Mouse (Mus musculus) left cerebral cortex, postnatal 36 days (tissue): ENCODE measurements around the gene Ccr3. TPM values are rescaled to one million over a fixed set of nuclear protein-coding genes. Genes with fewer than 3 reads are reported as not detected.
"Not testable (repeated sequence)": the region's sequence is repeated elsewhere in the genome, so short reads cannot be mapped to it uniquely, and the experiment has no call there.

ENCODE experiments used
- DNase-seq, 2 experiments: peaks; one replicate each; pipeline ENCODE4 v3.0.0; 2021 to 2022; ENCODE audit warnings: low spot score in 2 of 2, mixed read lengths in 1 of 2
- intact Hi-C: fragments of 180-260 bp; cut with DNase I; formaldehyde crosslinking; loops from one replicate; pipeline ENCODE4 v1.15.1; 2025
- total RNA-seq, 2 experiments: library from RNA; stranded (reverse); gene quantifications; 2 replicates each; pipeline ENCODE4 v1.2.3; 2021

The Ccr3 gene
- total RNA-seq, 2 experiments from 2014 or later, result not detected

DNA sequence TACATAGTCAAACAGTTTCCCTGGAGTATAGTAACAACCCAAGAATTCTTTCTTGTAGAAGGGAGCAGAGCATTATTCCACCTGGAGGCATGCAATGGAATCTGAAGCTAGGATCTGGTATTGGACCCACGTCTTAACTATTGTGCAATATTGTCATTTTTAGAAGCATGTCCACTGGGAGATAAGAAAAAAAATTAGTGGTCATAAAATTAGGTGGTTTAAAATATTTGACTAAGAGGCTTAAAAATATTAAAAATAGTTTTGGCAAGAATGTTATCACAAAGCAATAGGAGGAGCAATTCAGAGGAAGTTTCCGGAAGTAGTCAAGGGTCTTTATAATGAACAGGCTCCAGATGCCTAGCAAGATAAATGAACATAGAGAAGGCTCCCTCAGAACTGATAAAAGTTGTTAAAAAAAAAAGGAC, 16.4 kb downstream of the Ccr3 start:
- intact Hi-C loops, result no loop called here

DNA sequence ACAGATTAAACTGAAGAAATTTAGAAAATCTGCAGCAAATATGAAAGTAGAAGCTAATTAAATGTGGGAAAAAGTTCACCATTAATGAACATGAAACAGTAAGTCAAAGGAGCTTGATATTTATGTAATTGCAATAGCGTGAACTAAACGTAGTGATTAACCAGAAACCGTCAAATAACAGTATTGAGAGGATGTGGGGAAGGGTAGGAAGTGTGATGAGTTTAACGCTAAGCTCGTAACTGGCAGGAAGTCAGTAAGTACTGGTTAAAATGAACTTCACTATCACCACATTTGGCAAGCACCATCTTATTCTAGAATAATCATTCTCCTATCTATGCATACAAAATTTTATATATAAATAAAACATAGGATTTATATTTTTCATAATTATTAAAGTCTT, 17.2 kb downstream of the Ccr3 start:
- intact Hi-C loops, result no loop called here
- no peak for DNase-seq

More for the DNA sequence above, 16.4 kb downstream of the Ccr3 start:
- DNase-seq, result no peak

DNA sequence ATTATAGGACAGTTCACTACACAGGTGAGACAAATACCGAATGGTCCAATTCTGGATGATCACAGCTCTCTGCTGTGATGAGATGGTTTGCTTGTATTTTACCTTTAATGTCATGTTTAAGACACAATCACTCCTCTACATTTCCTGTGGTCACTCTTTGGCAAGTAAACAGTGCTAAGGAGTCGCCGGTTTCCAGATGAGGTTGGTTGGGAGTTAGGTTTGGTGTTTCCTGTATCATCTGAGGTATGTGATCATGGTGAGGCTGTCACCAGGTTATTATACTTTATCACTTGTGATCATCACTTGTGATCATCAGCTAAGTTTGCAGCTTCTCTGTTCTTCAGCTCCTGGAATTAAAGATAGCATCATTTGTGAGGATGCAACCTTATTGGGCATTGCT, 19.2 kb downstream of the Ccr3 start:
- DNase-seq, result no peak
- intact Hi-C loops, result no loop called here

DNA sequence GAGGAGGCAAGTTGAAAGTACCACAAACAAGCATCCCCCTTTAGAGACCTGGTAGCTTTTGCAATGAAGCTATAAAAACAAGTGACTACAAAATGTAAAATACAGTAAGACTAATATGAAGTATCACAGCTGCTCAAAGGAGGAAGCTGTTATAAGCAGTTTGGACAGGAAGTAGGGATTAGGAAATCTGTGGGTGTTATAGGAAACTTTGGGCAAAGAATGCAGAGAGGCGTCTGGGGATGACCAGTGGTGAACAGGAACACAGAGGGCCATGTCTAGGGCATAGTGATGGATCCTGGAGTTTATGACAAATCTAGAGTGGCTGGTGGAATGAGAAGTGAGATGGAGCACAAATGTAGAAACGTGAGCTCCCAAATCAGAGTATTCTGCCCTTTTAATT, 31.8 kb downstream of the Ccr3 start:
- intact Hi-C loops, result no loop called here
- DNase-seq, result no peak

DNA sequence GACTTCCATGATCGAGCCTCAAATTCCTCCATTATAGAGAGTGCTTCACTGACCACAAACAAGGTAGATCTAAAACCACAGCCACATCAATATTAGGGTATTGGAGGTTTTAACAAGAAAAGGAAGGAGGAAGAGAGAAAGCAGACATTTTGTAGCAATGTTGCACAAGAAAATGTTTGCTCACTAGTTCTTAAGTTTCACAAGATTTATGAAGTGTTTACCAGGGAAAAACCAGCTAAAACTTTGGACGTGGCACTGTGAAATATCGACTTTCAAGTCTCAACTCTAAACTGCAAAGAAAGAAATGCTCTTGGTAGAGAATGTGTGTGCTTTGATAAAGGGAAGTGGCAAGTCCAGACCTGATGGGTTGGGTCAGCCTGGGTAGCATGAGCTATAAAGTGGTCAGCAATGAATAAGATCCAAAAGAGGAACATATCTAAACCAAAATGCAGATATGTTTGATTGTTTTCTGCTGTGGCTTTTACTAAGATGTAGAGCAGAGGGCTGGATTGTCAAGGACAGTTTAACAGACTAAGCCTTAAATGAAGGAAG, 34.5 kb downstream of the Ccr3 start:
- intact Hi-C loops, result no loop called here
- no peak for DNase-seq

DNA sequence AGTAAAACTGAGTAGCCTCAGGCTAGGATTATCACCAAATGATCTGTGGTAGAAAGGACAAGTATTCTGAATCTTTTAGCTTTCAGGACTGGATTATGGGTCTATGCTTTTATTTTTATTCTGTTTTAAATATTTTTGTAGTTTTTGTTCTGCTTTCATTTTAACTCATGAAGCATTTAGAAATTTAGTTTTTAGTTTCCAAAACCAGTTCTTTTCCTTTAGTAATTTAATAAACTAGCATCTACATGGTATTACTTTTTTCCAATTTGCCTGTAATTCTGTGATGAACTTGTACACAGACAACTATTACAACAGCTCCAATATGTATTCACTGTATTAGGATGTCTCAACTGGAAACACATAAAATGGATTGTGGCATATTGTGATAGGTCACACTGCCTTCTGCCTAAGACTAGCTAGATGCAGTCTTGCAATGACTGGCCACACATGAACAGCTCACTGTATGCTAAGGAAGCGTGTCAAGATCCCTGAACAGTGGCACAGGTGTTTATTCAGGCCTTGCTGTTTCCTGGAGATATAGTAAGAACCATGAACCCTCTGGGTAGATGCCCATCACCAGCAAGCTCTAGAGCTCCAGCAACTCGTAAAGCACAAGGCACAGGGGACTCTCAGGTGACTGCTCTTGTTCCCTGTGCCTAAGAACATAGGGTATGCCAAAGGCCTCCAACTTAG, 38.0 kb downstream of the Ccr3 start:
- DNase-seq, result no peak
- intact Hi-C loops, result no loop called here

DNA sequence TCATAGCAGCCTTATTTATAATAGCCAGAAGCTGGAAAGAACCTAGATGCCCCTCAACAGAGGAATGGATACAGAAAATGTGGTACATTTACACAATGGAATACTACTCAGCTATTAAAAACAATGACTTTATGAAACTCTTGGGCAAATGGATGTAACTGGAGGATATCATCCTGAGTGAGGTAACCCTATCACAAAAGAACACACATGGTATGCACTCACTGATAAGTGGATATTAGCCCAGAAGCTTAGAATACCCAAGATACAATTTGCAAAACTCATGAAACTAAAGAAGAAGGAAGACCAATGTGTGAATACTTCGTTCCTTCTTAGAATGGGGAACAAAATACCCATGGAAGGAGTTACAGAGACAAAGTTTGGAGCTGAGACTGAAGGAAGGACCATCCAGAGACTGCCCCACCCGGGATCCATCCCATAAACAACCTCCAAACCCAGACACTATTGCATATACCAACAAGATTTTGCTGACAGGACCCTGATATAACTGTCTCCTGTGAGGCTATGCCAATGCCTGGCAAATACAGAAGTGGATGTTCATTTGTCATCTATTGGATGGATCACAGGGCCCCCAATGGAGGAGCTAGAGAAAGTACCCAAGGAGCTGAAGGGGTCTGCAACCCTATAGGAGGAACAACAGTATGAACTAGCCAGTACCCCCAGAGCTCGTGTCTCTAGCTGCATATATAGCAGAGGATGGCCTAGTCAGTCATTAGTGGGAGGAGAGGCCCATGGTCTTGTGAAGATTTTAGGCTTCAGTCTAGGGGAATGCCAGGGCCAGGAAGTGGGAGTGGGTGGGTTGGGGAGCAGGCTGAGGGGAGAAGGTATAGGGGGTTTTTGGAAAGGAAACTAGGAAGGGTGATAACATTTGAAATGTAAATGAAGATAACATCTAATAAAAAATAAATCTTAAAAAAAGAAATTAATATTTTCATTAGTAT, 40.0 kb downstream of the Ccr3 start:
- DNase-seq, intact Hi-C loops: not testable (repeated sequence)

DNA sequence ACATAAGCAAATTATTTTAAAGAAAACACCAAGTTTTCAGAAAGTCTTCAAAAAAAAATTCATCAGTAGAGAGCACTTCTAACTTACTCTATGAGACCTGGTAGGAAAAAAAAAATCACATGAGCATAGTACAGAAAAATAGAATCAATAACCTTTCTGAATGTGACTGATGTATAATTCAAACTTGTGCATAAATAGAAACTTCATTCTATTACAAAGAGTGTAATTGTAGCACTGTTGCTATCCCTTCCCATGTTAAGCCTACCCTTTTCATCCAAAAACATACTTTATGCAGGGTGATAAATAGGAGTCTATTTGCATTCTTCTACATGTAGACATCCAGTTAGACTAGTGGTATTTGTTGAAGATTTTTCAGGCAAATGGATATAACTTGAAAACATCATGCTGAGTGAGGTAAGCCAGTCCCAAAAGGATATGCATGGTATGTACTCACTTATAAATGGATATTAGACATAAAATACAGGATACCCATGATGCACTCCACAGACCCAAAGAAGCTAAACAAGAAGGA, 44.9 kb downstream of the Ccr3 start:
- intact Hi-C loops, result no loop called here

DNA sequence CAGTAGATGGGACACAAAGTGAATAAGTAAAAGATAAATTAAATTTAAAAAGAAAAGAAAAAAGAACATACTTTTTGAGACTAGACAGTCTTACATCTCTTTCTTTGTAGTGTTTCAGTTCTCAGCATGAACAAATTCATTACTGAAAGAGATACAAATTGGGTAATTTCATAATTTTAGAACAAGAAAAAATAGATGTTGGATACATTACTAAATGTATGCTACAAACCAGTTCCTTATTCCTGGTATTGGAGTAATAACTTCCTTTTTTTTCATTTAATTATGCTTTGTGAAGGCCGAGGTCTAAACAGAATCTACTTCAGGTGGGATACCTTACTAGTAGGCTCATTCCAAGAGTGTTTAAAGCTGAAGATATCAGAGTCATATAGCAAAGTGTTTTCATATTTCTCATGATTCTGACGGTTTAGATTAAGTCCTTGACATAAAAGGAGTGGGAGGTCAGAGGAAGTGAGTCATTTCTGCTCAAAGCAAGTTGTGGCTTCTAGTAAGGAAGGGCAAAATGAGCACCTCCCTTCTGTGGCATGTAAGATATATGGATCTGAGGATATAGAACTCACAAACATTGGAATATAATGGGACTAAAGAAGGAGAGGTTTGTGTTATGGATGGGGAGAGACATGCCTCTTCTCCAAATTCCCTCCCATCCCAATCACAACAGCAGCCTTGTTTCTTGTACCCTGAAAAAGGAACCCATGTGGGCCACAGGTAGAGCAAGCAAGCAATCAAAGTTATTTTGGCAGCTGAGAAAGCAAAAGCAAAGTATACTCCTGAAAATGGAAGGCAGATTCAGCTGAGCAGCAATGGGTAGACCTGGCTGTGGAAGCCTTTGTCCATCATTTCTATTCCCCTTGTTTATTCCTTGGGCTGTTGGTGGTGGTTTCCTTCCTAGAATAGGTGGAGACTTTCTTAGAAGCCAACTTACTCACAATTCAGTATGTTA, 46.6 kb downstream of the Ccr3 start:
- intact Hi-C loops, result no loop called here
- DNase-seq, result no peak

More for the DNA sequence above, 44.9 kb downstream of the Ccr3 start:
- no peak for DNase-seq

DNA sequence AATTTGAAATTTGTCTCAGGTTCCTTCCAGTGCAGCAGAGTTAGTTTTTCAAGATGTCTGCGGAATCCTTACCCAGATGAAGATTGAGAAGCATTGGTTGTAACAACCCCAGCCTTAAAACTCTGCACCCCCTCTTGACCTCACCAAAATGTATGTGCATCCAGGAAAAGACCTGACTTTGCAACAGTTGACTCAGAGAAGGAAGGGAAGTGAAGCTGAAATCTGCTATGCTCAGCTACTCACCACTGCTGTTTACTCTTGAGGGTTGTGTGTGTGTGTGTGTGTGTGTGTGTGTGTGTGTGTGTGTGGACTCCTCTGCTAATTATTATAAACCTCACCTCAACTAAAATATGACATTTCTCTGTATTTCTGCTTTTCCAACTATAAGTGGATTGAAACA, 49.7 kb downstream of the Ccr3 start:
- DNase-seq, result no peak
- intact Hi-C loops, result no loop called here

DNA sequence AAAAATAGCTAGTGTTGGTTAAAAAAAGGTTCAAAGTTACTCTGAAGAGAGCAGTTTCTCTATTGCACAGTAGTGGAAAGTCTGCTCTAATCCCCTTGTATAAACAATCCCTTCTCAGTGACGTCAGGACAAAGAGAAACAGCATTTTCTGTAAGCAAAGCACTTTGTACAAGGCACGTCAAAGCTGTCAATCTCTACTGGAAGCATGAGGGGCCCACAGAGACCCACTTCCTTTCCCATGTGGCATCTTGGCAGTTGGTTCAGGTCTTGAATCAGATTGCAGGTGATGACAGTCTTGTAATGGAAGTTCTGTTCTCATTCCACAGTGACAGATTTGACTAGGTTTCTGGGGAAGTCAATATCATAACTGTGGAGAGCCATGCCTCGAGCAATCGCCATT, 58.0 kb downstream of the Ccr3 start:
- DNase-seq, result no peak

DNA sequence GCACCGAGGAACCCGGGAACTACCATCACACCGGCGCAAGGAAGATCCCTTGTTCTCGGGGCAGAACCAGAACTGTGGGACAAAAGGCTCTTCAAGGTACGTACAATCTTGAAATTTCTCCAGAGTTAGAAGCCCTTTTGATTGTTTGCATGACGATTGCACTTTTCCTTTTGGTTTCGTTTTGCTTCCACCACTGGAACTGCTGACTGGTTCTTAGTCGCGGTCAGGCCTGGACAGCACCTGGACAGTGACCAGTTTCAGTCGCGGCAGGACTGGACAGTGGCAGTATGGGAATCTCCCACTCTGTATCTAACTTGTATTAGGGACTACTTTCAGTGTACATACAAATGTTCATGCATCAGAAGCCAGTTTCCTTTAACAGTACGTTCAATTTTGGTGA, 58.7 kb downstream of the Ccr3 start:
- intact Hi-C loops, DNase-seq: not testable (repeated sequence)

More for the DNA sequence above, 58.0 kb downstream of the Ccr3 start:
- intact Hi-C loops, result no loop called here

Other genes starting within 250 kb of the Ccr3 start
- not detected for gene Cxcr6, start 215.5 kb upstream of the Ccr3 start, total RNA-seq
- 10 to 100 TPM; 21.7 to 35.5 TPM for gene Fyco1, start 170.1 kb upstream of the Ccr3 start, total RNA-seq
- gene Xcr1, start 159.9 kb upstream of the Ccr3 start, total RNA-seq, result not detected
- under 1 TPM; 0.17 to 0.50 TPM for gene Ccr1, start 53.3 kb upstream of the Ccr3 start, total RNA-seq
- not detected for gene Ccr1l1, start 43.6 kb upstream of the Ccr3 start, total RNA-seq
- under 1 TPM; 0.29 to 0.39 TPM for gene Ccr2, start 80.0 kb downstream of the Ccr3 start, total RNA-seq
- 1 to 10 TPM; 6.0 to 8.4 TPM for gene Ccr5, start 99.6 kb downstream of the Ccr3 start, total RNA-seq